Mouse (Mus musculus) E14TG2a.4 (cell line): ENCODE measurements around the gene Fam133b.
"Not testable (repeated sequence)": the region's sequence is repeated elsewhere in the genome, so short reads cannot be mapped to it uniquely, and the experiment has no call there.

Experiments used
- H3K27me3 ChIP-seq: 2 replicates; pipeline ENCODE4 v1.6.1; 2014; ENCODE audit warnings: low read length, control low read depth; ENCODE audit not compliant: insufficient read depth
- H3K36me3 ChIP-seq: 2 replicates; pipeline ENCODE4 v1.6.1; 2014; ENCODE audit warnings: low read length, control low read depth; ENCODE audit not compliant: insufficient read depth
- H3K4me1 ChIP-seq: replicated peaks from 2 replicates; pipeline ENCODE4 v1.6.1; 2014; ENCODE audit warnings: low read depth, low read length, control low read depth
- H3K4me3 ChIP-seq: replicated peaks from 2 replicates; pipeline ENCODE4 v1.5.1; 2014; ENCODE audit warnings: mild to moderate bottlenecking, low read length
- H3K9me3 ChIP-seq: 2 replicates; pipeline ENCODE4 v1.6.1; 2014; ENCODE audit warnings: low read length, control low read depth
- CTCF ChIP-seq: conservative IDR thresholded peaks from 2 replicates; pipeline ENCODE4 v1.5.1; 2014; ENCODE audit warnings: low read length
- NANOG ChIP-seq: IDR thresholded peaks from 2 replicates; pipeline ENCODE4 v1.6.1; 2014; ENCODE audit warnings: borderline replicate concordance, low read length, mixed read lengths
- POU5F1 ChIP-seq: IDR thresholded peaks from 2 replicates; pipeline ENCODE4 v1.6.1; 2014; ENCODE audit warnings: low read length, borderline replicate concordance

Gene Fam133b

DNA sequence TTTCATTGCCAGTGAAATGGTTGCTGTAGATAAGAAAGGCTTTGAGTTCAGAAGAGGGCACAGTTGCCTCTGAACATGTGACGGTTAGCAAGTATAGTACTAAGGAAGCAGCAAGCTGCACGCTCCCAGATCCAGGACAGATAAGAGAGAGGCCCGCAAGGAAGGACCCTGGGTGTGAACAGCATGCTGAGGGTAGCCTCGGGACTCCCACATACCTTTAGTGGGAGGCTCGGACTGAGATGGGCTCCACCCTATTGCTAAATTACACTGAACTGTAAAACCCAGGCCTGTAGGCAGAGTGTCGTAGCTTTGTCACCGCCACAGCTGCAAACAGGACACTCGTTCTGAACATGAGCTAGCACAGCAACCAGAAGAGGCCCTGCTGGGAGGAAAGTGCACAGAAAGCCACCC lies 28.7 kb upstream of the Fam133b start:
- Histone ChIP-seq H3K9me3 (no peaks in the 10 kb centered on the region), H3K36me3 (peaks cover 48% of the 10 kb centered on the region), H3K4me3 (no peak overlapping the region), H3K4me1 (peaks cover 7% of the 10 kb centered on the region), H3K27me3 (no peaks in the 10 kb centered on the region)
- no peak for TF ChIP-seq POU5F1
- TF ChIP-seq NANOG = no peak
- no peak for TF ChIP-seq CTCF

DNA sequence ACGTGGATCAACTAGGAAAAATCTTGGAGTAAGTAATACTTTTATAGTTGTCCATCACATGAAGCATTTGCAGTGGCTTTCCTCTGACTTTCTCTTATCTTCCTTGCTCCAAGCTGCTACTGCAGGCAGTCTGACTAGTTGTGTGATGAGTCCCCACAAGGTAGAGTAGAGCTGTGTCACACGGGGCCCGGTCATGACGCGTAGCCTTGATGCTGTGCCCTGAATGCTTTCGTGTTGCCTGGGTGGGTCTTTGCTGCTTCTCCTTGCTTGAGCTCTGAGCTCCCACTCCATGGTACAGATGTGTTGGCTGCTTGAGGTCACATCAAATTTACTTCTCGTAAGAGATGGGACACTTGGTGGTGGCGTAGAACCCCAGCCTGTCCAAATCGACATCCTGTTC lies 28.2 kb upstream of the Fam133b start:
- Histone ChIP-seq H3K4me1 (peaks cover 7% of the 10 kb centered on the region), H3K36me3 (peaks cover 54% of the 10 kb centered on the region), H3K27me3 (no peaks in the 10 kb centered on the region), H3K4me3 (no peak overlapping the region), H3K9me3 (no peaks in the 10 kb centered on the region)
- TF ChIP-seq POU5F1 (no peak), NANOG (no peak), CTCF (no peak)

DNA sequence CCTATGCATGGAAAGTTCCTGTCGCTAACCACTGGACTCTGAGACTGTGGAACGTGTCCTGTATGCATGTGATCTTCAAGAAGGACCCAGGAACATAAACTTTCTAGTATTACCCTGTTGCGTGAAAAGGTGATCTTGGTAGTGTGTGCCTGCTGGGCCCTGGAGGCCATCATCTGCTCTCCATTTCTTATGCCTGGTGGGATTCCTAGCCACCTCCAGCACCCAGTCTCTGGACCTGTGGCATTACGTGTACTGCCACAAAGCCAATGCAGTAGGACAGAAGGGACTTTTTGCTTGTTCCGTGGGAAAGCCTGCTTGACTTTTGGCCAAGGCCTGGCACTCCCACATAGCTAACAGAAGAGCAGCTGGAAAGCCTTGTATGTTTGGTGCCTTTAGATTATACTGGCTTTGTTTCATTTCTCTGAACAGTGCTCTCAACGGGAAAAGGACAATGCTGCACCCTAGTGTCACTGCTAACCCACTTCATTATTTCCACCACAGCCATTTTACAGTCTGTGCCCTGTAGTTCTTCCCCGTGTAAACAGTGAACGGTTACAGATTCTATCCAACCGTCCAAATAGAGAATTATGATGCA lies 27.1 kb upstream of the Fam133b start:
- Histone ChIP-seq H3K36me3 (peaks cover 65% of the 10 kb centered on the region), H3K4me3 (no peak overlapping the region), H3K9me3 (no peaks in the 10 kb centered on the region), H3K27me3 (no peaks in the 10 kb centered on the region), H3K4me1 (peaks cover 8% of the 10 kb centered on the region)
- TF ChIP-seq CTCF = 0 out of 2 replicates have a peak, but pooled peaks have one; percentile 4
- TF ChIP-seq POU5F1 = no peak

DNA sequence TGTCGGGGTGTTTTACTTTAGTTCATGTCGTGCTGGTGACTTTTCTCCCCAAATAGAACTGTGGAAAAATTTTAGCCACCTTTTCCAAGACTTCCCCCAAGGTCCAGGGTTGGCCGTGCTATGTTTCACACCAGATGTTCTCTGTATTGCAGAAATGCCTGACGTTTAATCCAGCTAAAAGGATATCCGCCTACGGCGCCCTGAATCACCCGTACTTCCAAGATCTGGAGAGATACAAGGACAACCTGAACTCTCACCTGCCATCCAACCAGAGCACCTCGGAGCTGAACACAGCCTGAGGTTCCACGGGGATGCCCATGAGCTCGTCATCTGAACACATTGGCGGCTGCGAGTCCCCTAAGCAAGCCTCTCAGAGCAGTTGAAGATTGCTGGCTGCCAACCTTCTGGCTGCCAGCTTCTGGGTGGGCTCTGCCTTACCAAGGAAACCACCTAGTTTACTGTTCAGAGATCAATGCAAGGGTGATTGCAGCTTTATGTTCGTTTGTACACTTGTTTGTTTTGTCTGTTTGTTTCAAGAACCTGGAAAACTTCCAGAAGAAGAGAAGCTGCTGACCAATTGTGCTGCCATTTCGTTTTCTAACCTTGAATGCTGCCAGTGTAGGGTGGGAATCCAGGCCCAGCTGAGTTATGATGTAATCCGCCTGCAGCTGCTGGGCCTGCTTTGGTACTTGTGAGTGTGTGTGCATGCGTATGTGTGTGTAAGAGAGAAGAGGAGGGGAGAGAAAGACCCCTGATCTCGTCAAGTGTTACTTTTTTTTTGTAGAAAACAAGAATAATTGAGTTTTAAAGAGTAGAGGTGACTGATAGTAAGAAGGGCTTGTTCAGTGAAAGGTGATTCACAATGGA lies 22.9 kb upstream of the Fam133b start:
- no peak overlapping the region for H3K4me3 ChIP-seq
- H3K36me3 ChIP-seq = peaks cover 90% of the 10 kb centered on the region
- H3K27me3 ChIP-seq = no peaks in the 10 kb centered on the region
- no peaks in the 10 kb centered on the region for H3K9me3 ChIP-seq
- peaks cover 14% of the 10 kb centered on the region for H3K4me1 ChIP-seq
- TF ChIP-seq POU5F1 (no peak), NANOG (no peak), CTCF (no peak)

DNA sequence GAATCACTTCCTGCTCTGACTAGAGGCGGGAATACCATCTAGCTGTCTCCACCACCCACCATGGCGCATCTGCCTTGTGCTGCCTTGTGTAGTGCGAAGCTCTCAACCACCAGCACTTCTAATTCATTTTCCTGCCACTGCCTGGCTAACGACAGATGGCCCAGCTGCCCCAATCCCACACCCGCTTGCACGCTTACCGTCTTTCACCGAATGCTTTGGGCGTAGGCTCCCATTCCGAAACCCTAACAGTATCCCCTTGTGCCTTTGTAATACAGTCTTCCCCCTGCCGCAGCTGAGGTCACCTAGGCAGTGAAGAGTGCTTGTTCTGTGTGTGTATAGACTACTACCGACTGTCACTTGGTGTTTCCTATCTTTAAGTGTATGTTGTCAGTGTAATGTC lies 21.9 kb upstream of the Fam133b start:
- Histone ChIP-seq H3K27me3 (no peaks in the 10 kb centered on the region), H3K9me3 (no peaks in the 10 kb centered on the region), H3K4me1 (peaks cover 14% of the 10 kb centered on the region), H3K4me3 (no peak overlapping the region), H3K36me3 (peaks cover 83% of the 10 kb centered on the region)
- no peak for TF ChIP-seq CTCF
- no peak for TF ChIP-seq NANOG
- no peak for TF ChIP-seq POU5F1

DNA sequence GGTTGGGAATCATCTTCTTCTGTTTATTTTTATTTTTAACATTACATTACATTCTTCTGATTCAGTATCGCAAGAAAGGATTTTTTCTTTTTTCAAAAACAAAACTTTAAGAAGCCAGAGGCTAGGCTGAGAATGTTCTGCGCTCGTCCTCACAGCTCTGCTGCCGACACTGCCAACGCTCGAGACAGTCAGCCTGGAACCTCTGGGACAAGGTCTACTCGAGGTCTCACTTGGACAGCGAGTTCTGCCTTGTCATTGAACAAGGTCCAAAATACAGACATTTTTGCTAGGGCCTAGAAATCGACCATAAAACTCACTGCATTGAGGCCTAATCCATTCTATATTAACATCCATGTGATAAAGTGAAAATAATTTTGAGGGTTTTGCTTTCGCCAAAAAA lies 20.8 kb upstream of the Fam133b start:
- no peak for TF ChIP-seq POU5F1
- no peak for TF ChIP-seq NANOG
- TF ChIP-seq CTCF = no peak
- Histone ChIP-seq H3K36me3 (peaks cover 75% of the 10 kb centered on the region), H3K4me1 (peaks cover 24% of the 10 kb centered on the region), H3K4me3 (no peak overlapping the region), H3K9me3 (no peaks in the 10 kb centered on the region), H3K27me3 (no peaks in the 10 kb centered on the region)

DNA sequence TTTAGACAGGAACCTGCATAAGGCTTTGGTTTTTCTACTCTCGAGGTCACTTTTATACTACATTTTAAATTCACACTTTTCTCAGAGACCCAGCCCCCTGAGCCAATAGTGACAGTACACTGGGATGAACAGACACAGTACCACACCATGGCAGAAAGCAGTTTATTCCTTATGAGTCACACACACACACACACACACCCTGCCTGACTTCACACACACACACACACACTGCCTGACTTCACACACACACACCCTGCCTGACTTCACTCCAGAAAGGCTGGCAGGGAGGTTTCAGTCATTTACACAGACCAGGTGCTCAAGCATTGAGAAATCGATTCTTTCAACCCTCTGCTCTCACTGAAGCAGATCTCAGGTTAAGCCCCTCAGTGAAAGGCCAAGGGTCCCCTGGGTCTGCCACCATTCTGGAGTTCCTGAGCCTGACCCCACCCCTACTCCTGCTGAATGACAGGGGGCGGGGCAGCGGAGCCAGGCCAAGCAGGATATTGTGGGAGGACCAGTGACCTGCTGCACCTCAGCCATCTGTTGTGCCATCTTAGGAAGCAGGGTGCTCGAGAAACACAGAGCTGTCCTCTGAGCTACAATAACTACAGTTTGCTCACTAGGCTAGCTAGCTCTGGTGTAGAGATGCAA lies 16.5 kb upstream of the Fam133b start:
- H3K4me3 ChIP-seq = no peak overlapping the region
- H3K4me1 ChIP-seq = peaks cover 17% of the 10 kb centered on the region
- no peaks in the 10 kb centered on the region for H3K9me3 ChIP-seq
- no peaks in the 10 kb centered on the region for H3K27me3 ChIP-seq
- TF ChIP-seq POU5F1 = no peak
- no peak for TF ChIP-seq NANOG
- no peak for TF ChIP-seq CTCF
- peaks cover 35% of the 10 kb centered on the region for H3K36me3 ChIP-seq

DNA sequence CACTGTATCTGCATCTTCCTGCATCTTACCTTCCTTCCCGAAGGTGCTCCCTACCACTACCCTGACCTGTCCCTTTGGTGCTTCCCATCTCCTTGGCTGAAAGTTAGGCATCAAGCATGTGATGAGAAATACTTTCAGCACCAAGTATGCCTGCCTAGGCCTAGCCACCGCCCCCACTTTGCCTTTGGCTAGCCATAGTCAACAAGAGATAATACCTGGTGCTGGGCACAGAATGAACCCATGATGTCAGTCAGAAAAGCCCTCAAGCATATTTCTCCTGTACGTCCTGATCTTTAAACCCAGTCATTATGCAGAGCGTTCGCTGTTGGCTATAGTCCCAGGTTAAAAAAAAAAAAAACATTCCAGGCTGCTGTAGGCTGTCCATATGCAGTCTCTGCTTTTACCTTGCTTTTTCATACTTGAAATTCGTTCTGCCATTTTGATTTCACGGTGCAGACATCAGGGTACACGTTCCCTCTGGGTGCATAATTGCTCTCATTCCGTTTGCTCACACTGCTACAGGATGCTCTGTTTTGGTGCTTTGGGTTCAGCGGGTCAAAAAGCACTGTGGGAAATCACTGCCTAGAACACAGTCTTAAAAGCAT lies 13.9 kb upstream of the Fam133b start:
- Histone ChIP-seq H3K9me3 (no peaks in the 10 kb centered on the region), H3K27me3 (0 out of 2 replicates have a peak, but pooled peaks cover 5% of the 10 kb centered on the region), H3K36me3 (peaks cover 10% of the 10 kb centered on the region), H3K4me3 (no peak overlapping the region), H3K4me1 (peaks cover 10% of the 10 kb centered on the region)
- TF ChIP-seq CTCF (no peak), POU5F1 (no peak), NANOG (no peak)

DNA sequence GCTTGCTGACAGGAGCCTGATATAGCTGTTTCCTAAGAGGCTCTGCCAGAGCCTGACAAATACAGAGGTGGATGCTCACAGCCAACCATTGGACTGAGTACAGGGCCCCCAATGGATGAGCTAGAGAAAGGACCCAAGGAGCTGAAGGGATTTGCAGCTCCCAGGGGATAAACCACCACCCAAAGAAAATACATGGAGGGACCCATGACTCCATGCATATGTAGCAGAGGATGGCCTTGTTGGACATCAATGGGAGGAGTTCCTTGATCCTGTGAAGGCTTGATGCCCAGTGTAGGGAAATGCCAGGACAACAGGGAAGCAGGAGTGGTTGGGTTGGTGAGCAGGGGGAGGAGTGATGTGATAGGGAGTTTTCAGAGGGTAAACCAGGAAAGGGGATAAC lies 11.6 kb upstream of the Fam133b start:
- H3K36me3 ChIP-seq, H3K4me1 ChIP-seq, H3K9me3 ChIP-seq, H3K4me3 ChIP-seq: not testable (repeated sequence)
- peaks cover 13% of the 10 kb centered on the region for H3K27me3 ChIP-seq
